Mouse (Mus musculus): ENCODE data around the gene Col11a2.
A peak's percentile ranks its signal among the peaks of the same experiment; 100 is the strongest.

- TF ChIP-seq CTCF (IDR thresholded peaks at IDR 0.05; ENCODE audit: low read depth): peak; percentile 86
- TF ChIP-seq EP300 (IDR thresholded peaks at IDR 0.05; ENCODE audit: low read depth): no peak
Measured at GRCm38 (mm10) chr17:33991788-33992664, 47.2 kb upstream of the Col11a2 start.

Measured in liver, embryonic 14.5 days (tissue).